Mouse (Mus musculus) adrenal gland (tissue): ENCODE measurements around the gene 1600014C23Rik.

Experiments
- intact Hi-C: fragments of 180-260 bp; cut with DNase I; formaldehyde crosslinking; loops from one replicate; pipeline ENCODE4 v1.15.1; 2025

Gene 1600014C23Rik

DNA sequence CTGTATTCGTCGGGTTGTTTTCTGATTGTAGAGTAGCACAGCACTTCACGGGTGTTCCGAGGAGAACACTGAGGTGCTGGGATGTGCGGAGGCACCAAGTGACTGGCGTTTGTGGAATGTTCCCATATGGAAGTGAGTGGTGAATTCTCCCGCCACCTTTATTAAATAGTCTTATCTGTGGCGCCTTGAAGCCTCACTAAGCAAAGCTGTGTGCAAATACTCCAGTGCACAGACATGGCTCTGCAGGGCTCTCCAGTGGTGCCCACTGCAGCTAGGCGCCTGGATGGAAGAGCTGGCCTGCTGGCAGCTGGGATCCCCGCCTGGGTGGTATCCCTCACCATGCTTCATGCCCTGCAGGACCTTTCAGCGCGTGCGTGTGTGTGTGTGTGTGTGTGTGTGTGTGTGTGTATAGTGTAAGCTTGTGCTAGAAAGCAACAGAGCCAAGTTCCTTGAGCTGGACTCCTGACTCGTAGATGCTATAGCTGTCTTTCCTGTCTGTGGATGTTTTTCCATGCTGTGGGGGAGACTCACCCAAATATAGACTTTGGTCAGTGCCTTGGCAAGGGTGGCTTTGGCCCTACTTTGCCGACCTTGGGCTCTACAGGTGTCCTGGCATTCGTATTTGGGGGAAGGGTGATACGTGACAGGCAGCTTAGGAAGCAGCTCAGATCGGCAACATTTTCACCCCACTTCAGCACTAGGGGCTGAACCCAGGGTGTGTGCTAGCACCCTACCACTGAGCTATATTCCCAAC lies 39.7 kb downstream of the 1600014C23Rik start:
- intact Hi-C loops = no loop called here

DNA sequence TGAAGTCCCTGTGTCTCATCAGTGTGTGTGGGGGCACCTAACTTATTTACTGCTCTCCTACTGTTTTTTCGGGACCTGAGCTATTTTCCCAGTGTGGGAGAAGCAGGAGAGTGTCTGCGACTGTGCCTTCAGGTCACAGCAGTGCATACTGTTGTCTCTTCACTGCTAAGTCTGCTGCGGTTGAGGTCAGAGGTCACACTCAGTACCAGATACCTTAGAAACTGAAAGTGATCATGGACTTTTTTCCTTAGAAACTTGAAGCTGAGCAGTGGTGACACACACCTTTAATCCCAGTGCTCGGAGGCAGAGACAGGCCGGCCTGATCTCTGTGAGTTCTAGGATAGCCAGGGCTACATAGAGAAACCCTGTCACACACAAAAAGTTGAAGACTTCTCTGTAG lies 41.5 kb downstream of the 1600014C23Rik start:
- intact Hi-C loops = no loop called here

DNA sequence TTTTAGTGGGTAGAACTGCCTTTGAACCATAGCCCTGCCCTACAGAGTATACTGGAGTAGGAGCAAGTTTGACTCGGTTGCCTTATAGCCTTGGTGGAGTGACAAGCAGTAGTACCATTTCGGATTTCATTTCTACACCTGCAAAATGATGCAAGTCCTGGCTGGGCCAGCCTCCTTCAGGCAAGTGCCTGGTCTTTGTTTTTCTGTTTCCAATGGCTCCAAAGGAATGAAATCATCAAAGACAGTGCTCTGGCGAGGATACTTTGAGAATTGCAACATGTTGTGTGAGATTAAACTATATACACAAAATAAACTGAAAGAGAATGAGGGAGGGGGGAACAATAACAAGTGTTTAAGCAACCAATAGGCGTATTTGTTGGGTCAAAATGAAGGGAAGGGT lies 43.6 kb downstream of the 1600014C23Rik start:
- intact Hi-C loops = no loop called here

DNA sequence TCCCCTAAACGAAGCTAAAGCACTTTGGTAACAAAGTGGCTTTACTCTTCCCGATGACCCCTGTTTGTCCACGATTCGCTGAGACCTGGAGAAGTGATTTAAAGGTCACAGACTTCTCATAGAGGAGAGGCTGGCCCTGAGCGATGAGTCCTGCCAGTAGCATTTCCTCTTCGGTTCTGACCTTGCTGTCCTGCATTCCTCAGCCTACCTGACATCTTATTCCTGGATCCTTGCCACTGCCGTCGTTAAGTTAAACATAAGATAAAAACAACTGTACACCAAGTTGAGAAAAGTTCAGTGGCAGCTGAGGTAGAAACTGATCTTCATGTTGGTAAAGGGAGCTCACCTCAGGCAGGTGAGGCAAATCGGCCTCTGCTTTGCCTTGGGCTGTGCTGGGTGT lies 44.5 kb downstream of the 1600014C23Rik start:
- intact Hi-C loops = no loop called here

DNA sequence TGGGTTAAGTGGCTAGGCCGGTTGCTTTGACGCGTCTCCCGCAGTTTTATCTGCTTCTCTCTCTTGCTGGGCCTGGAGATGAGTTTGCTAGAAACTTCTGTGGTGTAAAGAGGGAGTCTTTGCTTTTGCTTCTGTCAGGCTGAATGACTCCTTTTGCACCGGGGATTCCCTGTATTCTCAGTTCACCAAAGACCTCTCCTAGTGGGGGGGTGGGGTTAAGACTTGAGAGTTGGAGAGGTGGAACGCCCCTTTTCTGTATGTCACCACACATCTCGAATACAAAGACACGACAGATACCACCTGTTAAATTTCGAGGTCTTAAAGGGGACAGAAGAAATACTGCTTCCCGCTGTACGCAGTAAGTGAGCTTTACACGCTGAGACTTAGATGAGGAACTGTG lies 46.9 kb downstream of the 1600014C23Rik start, which contains the start of gene Tmem63b:
Gene Tmem63b, minus strand, starts transcription at position 190 of the 400 bp plus-strand sequence.
- intact Hi-C loops = no loop called here

DNA sequence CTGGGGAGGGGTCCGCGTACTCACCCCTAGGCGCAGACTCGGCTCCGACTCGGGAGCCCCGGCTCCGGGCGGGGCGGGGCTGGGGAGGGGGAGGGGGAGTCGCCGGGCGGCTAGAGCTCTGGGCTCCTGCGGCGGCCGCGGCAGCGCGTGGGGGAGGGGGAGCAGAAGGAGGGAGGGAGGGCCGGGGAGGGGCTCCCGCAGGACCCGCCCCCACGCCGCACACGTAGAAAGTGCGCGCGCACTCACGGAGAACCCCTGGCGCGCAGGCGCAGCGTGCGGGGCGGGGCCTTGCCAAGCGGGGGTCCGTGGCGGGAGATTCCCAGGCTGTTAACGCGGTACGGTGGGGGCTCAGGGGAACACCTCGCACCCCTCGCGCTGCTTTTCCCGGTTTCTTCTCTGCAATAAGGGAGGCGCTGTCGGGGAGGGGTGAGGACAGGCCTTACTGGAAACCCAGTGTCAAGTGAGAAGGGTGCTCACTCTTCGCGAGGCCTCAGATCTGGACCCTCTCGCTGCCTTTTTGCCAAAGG lies 47.5 kb downstream of the 1600014C23Rik start, which contains the start of gene Mrpl14:
Gene Mrpl14, plus strand, starts transcription at position 230 of the 527 bp plus-strand sequence.
- intact Hi-C loops = no loop called here

DNA sequence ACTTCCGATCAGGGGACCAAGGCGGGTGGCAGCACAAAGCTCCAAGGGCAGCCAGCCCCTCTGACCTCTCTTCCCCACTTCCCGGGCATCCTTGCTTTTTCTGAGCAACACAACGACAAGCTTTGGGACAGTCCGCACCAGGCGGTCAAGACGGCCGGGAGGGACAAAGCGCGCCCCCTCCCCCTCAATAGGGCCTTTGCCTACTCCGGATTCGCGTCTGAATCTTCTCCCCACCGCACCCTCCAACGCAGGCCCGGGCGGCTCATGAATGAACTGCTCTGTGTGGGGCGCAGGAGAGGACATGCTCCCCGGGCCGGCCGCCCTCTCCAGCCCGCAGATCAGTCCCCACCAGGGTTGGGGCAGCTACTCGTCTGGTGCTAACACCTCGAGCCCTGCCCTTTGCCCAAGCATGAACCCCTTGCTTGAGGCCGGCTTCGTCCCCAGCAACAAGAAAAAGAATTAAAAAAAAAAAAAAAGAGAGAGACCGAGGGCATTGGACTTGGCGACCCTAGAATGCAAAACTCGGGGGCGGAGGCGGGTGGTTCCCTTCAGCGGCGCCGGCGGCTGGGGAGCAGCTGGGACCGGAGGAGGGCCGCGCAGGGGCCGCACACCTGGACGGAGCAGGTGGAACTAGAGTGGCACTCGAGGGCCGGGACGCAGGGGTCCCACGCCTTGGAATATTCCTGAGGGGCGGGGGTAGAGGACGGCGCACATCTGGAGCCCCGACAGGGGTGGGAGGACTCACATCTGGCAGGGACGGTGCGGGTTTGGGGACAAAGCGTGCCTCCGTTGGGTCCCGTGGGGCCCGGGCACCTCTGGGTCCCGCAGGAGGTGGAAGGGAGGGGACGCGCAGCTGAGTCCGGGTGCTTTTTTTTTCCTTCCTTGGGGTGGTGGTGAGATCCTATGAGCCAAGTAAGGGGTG lies 48.2 kb downstream of the 1600014C23Rik start:
- intact Hi-C loops = no loop called here

DNA sequence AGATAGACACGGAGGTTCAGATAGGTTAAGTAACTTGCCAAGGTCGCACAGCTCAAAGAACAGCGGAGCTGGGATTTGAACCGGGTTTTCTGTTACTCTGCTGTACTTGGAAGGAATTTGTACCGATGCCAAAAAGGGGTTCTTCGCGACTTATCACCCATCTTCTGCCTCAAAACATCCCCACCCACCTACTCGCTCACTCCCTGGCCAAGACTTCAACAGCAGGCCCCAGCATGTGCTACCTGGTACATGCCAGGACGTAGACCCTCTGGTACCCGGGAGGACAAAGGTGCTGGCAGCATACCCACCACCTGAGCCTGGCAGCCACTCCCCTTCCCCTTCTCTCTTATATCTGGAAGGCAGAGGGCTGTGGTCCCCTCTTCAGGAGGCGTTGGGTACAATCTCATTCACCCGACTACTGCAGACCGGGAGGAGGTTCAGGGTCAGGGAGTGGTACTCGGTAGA lies 48.9 kb downstream of the 1600014C23Rik start:
- intact Hi-C loops = no loop called here
